In genomic region chr17:35024261-35024660, GRCm38 (mm10) we compare ENCODE assay signal across 14 mouse cellular contexts. TPM values are rescaled to one million over a fixed set of nuclear protein-coding genes. Genes with fewer than 3 reads are reported as not detected.
DNase-seq lines count a peak whose midpoint lies in the region; ATAC-seq lines count a peak whose summit lies in the region.
"Had no signal": no experiment of that assay in that cellular context is flagged by ENCODE, and none has a peak within 500 bp of the region (broad histone marks: within the 10 kb centered on the region; RNA-seq: fewer than 3 reads in every experiment).

No protein-coding gene starts in this region.

- no peak for DNase-seq in heart, postnatal 36 days
- no peak for DNase-seq in cerebellum, adult 18-20 months
- DNase-seq: cerebellum, adult 2 months; embryo, embryonic 11 days; layer of hippocampus, adult 9-11 months; lung, embryonic 14.5 days had no signal

- no peaks in the 10 kb centered on the region for H3K36me3 ChIP-seq in heart, embryonic 13.5 days
- no peaks in the 10 kb centered on the region for H3K36me3 ChIP-seq in neural tube, embryonic 13.5 days
- H3K36me3 ChIP-seq in neural tube, embryonic 15.5 days = no peaks in the 10 kb centered on the region
- no peaks in the 10 kb centered on the region for H3K36me3 ChIP-seq in limb, embryonic 12.5 days

- intact Hi-C loops in heart, postnatal 36 days (cut with DNase I) = loop anchor here (5.0 kb wide), 1 partner anchor 98 kb away; the partner anchor contains the start of genes Csnk2b and Gpank1

- H3K4me2 ChIP-seq in heart, embryonic 13.5 days = no peak overlapping the region
- H3K4me2 ChIP-seq in neural tube, embryonic 13.5 days = no peak overlapping the region
- no peak overlapping the region for H3K4me2 ChIP-seq in neural tube, embryonic 15.5 days
- no peak overlapping the region for H3K4me2 ChIP-seq in limb, embryonic 12.5 days
- H3K4me2 ChIP-seq: lung, embryonic 14.5 days had no signal

- H3K9ac ChIP-seq in heart, embryonic 13.5 days = peak overlapping the region; percentile 58
- 0 out of 2 replicates have a peak overlapping the region, but pooled peaks have one; percentile 5 for H3K9ac ChIP-seq in neural tube, embryonic 13.5 days
- no peak overlapping the region for H3K9ac ChIP-seq in neural tube, embryonic 15.5 days (replicated peaks)
- peak overlapping the region; percentile 45; the same call in 1 of the 2 replicates for H3K9ac ChIP-seq in limb, embryonic 12.5 days (replicated peaks)
- H3K9ac ChIP-seq: lung, embryonic 14.5 days had no signal

- H3K4me3 ChIP-seq in heart, embryonic 13.5 days = no peak overlapping the region
- no peak overlapping the region for H3K4me3 ChIP-seq in neural tube, embryonic 13.5 days
- no peak overlapping the region for H3K4me3 ChIP-seq in neural tube, embryonic 15.5 days (replicated peaks)
- no peak overlapping the region for H3K4me3 ChIP-seq in limb, embryonic 12.5 days (replicated peaks)

- H3K4me1 ChIP-seq in heart, embryonic 13.5 days = peaks cover 75% of the 10 kb centered on the region
- H3K4me1 ChIP-seq in neural tube, embryonic 13.5 days (replicated peaks) = peaks cover 38% of the 10 kb centered on the region
- H3K4me1 ChIP-seq in neural tube, embryonic 15.5 days = peaks cover 21% of the 10 kb centered on the region
- H3K4me1 ChIP-seq in limb, embryonic 12.5 days (replicated peaks) = peaks cover 20% of the 10 kb centered on the region

- ATAC-seq in heart, embryonic 13.5 days (ENCODE audit: extremely low read depth, insufficient number of reproducible peaks, low FRiP score, low TSS enrichment) = no peak
- ATAC-seq in neural tube, embryonic 13.5 days (ENCODE audit: low read depth) = no peak
- ATAC-seq in neural tube, embryonic 15.5 days (ENCODE audit: low FRiP score) = no peak
- no peak for ATAC-seq in limb, embryonic 12.5 days (ENCODE audit: insufficient number of reproducible peaks, insufficient read depth, low FRiP score, low TSS enrichment, low read depth)
- no peak for ATAC-seq in CD4-positive, CD25-positive, alpha-beta regulatory T cell, adult 4 months
- ATAC-seq: Patski had no signal

- H3K9me3 ChIP-seq in heart, embryonic 13.5 days = no peaks in the 10 kb centered on the region
- no peaks in the 10 kb centered on the region for H3K9me3 ChIP-seq in neural tube, embryonic 13.5 days
- no peaks in the 10 kb centered on the region for H3K9me3 ChIP-seq in neural tube, embryonic 15.5 days (replicated peaks)
- H3K9me3 ChIP-seq in limb, embryonic 12.5 days = no peaks in the 10 kb centered on the region

- 69% methylated on average over 13 of the region's 13 CpGs for WGBS in heart, embryonic 13.5 days
- WGBS in neural tube, embryonic 13.5 days = 85% methylated on average over 13 of the region's 13 CpGs
- WGBS in neural tube, embryonic 15.5 days = 75% methylated on average over 12 of the region's 13 CpGs
- WGBS in limb, embryonic 12.5 days = 82% methylated on average over 13 of the region's 13 CpGs

- H3K27ac ChIP-seq in heart, embryonic 13.5 days (replicated peaks) = no peak overlapping the region
- no peak overlapping the region for H3K27ac ChIP-seq in neural tube, embryonic 13.5 days (replicated peaks)
- H3K27ac ChIP-seq in neural tube, embryonic 15.5 days (replicated peaks) = no peak overlapping the region
- H3K27ac ChIP-seq in limb, embryonic 12.5 days = no peak overlapping the region

- H3K27me3 ChIP-seq in heart, embryonic 13.5 days (replicated peaks) = peaks cover 4% of the 10 kb centered on the region; the same call in 1 of the 2 replicates
- H3K27me3 ChIP-seq in neural tube, embryonic 13.5 days = no peaks in the 10 kb centered on the region
- no peaks in the 10 kb centered on the region for H3K27me3 ChIP-seq in neural tube, embryonic 15.5 days (replicated peaks)
- H3K27me3 ChIP-seq in limb, embryonic 12.5 days = no peaks in the 10 kb centered on the region
- H3K27me3 ChIP-seq: CH12.LX, Patski had no signal

RNA-seq across cellular contexts. Expression of gene Sapcd1, which starts 3.6 kb away (rescaled TPM):
- polyA plus RNA-seq in heart, embryonic 13.5 days (2015; fragmentation: Nextera tagmentation; extraction: Ambion mirVana) = 3.2 and 4.2 TPM in 2 replicates
- total RNA-seq in heart, postnatal 36 days (2021) = not detected
- polyA plus RNA-seq in neural tube, embryonic 13.5 days (2015; fragmentation: Nextera tagmentation; extraction: Ambion mirVana) = 2.5 and 2.6 TPM in 2 replicates
- polyA plus RNA-seq in neural tube, embryonic 15.5 days (2015; fragmentation: Nextera tagmentation; extraction: Ambion mirVana) = 1.8 and 6.2 TPM in 2 replicates
- 3.2 and 3.3 TPM in 2 replicates for polyA plus RNA-seq in limb, embryonic 12.5 days (2016; fragmentation: Nextera tagmentation; extraction: Ambion mirVana)
- 1 to 10 TPM; 2.7 to 2.8 TPM for polyA plus RNA-seq in CD4-positive, CD25-positive, alpha-beta regulatory T cell, adult 4 months (2017; shearing (Covaris generic))
- total RNA-seq: heart, adult 18-20 months had no signal

RNA-seq across cellular contexts. Expression of gene Vwa7, which starts 7.9 kb away (rescaled TPM):
- 0.45 and 0.52 TPM in 2 replicates for polyA plus RNA-seq in heart, embryonic 13.5 days (2015; fragmentation: Nextera tagmentation; extraction: Ambion mirVana)
- 1 to 10 TPM; 8.4 to 9.3 TPM for total RNA-seq in heart, postnatal 36 days (2021)
- 0.17 and 0.18 TPM in 2 replicates for polyA plus RNA-seq in neural tube, embryonic 13.5 days (2015; fragmentation: Nextera tagmentation; extraction: Ambion mirVana)
- 0.19 and 0.34 TPM in 2 replicates for polyA plus RNA-seq in neural tube, embryonic 15.5 days (2015; fragmentation: Nextera tagmentation; extraction: Ambion mirVana)
- polyA plus RNA-seq in limb, embryonic 12.5 days (2016; fragmentation: Nextera tagmentation; extraction: Ambion mirVana) = 0.10 and 0.13 TPM in 2 replicates
- under 1 TPM; 0.12 to 0.14 TPM for polyA plus RNA-seq in CD4-positive, CD25-positive, alpha-beta regulatory T cell, adult 4 months (2017; shearing (Covaris generic))

RNA-seq across cellular contexts. Expression of gene Msh5, which starts 22.3 kb away (rescaled TPM):
- polyA plus RNA-seq in heart, embryonic 13.5 days (2015; fragmentation: Nextera tagmentation; extraction: Ambion mirVana) = 4.0 and 4.1 TPM in 2 replicates
- total RNA-seq in heart, postnatal 36 days (2021) = under 1 TPM; 0.25 to 0.70 TPM
- polyA plus RNA-seq in neural tube, embryonic 13.5 days (2015; fragmentation: Nextera tagmentation; extraction: Ambion mirVana) = 2.8 and 3.1 TPM in 2 replicates
- polyA plus RNA-seq in neural tube, embryonic 15.5 days (2015; fragmentation: Nextera tagmentation; extraction: Ambion mirVana) = 2.0 and 3.3 TPM in 2 replicates
- polyA plus RNA-seq in limb, embryonic 12.5 days (2016; fragmentation: Nextera tagmentation; extraction: Ambion mirVana) = 2.9 and 3.4 TPM in 2 replicates
- 1 to 10 TPM; 1.8 to 2.5 TPM for polyA plus RNA-seq in CD4-positive, CD25-positive, alpha-beta regulatory T cell, adult 4 months (2017; shearing (Covaris generic))
- total RNA-seq: heart, adult 18-20 months had no signal

RNA-seq across cellular contexts. Expression of gene Vars, which starts 23.5 kb away (rescaled TPM):
- polyA plus RNA-seq in heart, embryonic 13.5 days (2015; fragmentation: Nextera tagmentation; extraction: Ambion mirVana) = 59.9 and 63.0 TPM in 2 replicates
- 10 to 100 TPM; 26.7 to 27.4 TPM for total RNA-seq in heart, postnatal 36 days (2021)
- 57.9 and 58.2 TPM in 2 replicates for polyA plus RNA-seq in neural tube, embryonic 13.5 days (2015; fragmentation: Nextera tagmentation; extraction: Ambion mirVana)
- polyA plus RNA-seq in neural tube, embryonic 15.5 days (2015; fragmentation: Nextera tagmentation; extraction: Ambion mirVana) = 57.8 and 83.6 TPM in 2 replicates
- 169 and 171 TPM in 2 replicates for polyA plus RNA-seq in limb, embryonic 12.5 days (2016; fragmentation: Nextera tagmentation; extraction: Ambion mirVana)
- 10 to 100 TPM; 28.4 to 31.6 TPM for polyA plus RNA-seq in CD4-positive, CD25-positive, alpha-beta regulatory T cell, adult 4 months (2017; shearing (Covaris generic))

RNA-seq across cellular contexts. Expression of gene Clic1, which starts 25.5 kb away (rescaled TPM):
- 351 and 389 TPM in 2 replicates for polyA plus RNA-seq in heart, embryonic 13.5 days (2015; fragmentation: Nextera tagmentation; extraction: Ambion mirVana)
- 10 to 100 TPM; 41.7 to 44.0 TPM for total RNA-seq in heart, postnatal 36 days (2021)
- 132 and 145 TPM in 2 replicates for polyA plus RNA-seq in neural tube, embryonic 13.5 days (2015; fragmentation: Nextera tagmentation; extraction: Ambion mirVana)
- 76.6 and 156 TPM in 2 replicates for polyA plus RNA-seq in neural tube, embryonic 15.5 days (2015; fragmentation: Nextera tagmentation; extraction: Ambion mirVana)
- polyA plus RNA-seq in limb, embryonic 12.5 days (2016; fragmentation: Nextera tagmentation; extraction: Ambion mirVana) = 194 and 195 TPM in 2 replicates
- 100 to 1,000 TPM; 490 to 619 TPM for polyA plus RNA-seq in CD4-positive, CD25-positive, alpha-beta regulatory T cell, adult 4 months (2017; shearing (Covaris generic))
